Mouse (Mus musculus) 3T3-L1 (cell line): ENCODE data around the gene Prkcsh.

Source experiments
- DNase-seq: peaks from one replicate; pipeline ENCODE4 v3.0.0-alpha.2; 2015; ENCODE audit warnings: low read depth, low spot score

The Prkcsh gene

DNA sequence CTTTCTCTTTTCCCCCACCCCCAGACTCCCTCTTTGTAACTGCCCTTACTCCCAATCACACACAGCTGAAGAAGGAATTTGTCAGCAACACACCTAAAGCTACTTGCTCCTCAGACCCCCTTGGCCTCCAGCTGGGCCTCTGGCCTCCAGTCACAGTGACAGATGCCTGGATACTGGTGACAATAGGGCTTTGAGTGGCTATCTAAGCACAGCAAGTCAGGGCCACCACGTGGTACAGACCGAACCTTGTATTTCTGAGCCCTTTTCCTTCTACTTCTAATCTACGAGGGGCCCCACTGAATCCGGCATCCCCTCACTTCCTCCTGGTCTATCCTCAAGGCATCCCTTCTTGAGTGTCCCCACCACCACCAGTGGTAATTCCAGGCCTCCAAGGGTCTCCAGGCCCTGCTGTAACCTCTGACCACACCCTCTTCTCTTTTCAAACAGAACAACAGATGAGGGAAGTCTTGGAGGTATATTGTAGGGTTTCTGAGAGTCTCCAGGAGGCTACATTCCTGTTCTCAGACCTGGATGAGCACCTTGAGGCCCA, 47.2 kb downstream of the Prkcsh start:
- no peak for DNase-seq

GRCm38 (mm10) chr9:22050351-22050889, 47.8 kb downstream of the Prkcsh start:
- DNase-seq = no peak

GRCm38 (mm10) chr9:22051161-22051957, 48.8 kb downstream of the Prkcsh start:
- no peak for DNase-seq

DNA sequence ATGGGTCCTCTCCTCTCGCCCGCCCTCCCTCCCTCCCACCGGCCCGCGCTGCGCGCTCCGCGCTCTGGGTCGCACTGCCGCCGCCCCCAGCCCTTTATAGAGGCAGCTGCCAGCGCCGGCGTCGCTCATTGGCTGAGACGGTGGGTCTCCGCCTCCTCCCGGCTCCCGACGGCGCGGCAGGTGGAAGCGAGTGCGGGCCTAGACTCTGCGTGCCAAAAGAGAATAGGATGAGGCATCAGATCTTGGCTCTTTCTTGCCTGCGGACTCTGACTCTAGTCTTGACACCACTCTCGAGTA, 49.3 kb downstream of the Prkcsh start, which contains the start of gene Elavl3:
Gene Elavl3 (minus strand): TSS at position 66 of the 297 bp plus-strand sequence.
- no peak for DNase-seq

GRCm38 (mm10) chr9:22053657-22054056, 51.1 kb downstream of the Prkcsh start:
- DNase-seq = no peak

DNA sequence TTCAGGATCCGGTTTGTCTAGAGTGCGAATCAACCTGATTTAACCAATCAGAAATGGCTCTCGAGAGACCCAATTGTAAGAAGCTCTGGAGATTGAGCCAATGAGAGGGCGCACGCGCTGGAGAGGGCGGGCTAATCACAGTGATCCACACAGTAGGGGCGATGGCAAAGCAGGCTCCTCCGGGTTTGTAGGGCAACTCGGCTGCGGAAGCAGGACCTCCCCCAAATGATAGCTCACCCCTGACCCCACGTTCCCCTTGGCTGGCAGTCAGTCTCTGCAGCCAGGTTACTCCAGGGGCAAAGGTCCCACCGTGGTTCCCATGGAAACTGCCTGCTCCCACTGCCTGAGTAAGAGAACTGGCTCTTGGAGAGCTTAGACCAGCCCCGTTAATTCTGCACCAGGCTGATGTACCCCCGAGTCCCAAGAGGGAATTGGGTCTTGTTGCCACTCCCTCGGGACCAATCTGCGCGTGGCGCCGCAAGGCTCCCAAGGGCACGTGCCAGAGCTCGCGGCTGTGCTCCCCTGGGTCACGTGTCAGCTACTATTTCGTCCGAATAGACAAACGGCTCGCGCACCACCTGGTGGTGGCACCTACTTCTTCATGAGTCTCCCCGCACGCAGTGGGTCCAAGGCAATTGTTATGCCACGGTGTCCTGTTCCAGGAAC, 51.9 kb downstream of the Prkcsh start:
- no peak for DNase-seq

GRCm38 (mm10) chr9:22055713-22056112, 53.1 kb downstream of the Prkcsh start:
- DNase-seq = no peak

DNA sequence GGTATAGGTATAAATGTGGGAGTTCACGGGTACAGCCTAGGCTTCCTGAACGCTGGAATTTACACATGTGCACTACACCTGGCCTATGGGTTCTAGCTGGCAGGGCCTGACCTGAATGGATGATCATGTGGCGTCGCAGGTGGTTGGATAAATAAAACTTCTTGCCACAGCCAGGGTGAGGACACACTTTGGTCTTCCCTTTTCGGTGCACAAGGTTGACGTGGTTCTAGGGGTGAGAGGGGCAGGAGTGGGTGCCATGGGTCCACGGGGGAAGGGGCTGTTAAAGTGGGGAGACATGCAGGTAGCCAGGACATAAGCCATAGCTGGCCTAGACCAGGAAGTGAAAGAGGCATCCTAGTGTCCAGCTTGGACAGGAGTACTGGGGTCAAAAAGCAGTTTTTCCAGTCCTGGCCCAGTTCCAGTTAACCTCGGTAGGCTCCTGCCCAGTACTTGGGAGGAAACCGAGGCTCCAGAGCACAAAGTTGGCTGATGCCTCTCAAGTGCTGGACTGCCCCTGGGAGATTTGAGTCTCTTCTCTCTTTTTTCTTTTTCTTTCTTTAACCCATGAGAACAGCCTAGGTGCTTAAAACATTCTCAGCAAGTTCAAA, 53.8 kb downstream of the Prkcsh start:
- DNase-seq = no peak

DNA sequence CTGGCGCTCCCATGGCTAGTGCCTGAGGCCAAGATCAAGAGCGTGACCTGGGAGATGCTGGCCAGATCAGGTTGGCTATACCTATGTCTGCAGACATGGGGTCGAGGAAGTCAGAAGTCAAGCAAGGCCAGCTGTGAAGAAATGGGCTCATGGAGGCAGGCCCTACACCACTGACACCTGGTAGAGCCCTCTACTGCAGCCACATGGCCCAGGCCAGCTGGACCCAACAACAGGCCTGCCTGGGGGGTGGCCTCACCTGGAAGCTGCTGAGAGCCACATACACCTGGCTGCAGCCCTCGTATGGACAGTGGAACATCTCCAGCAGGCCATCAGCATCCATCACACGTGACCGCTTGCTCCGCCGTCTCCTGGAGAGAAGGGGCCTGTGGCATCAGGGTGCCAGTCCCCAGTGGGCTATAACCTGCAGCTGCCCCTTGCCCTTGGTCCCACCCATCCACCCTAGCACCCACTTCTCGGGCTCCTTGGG, 54.5 kb downstream of the Prkcsh start:
- DNase-seq = no peak

DNA sequence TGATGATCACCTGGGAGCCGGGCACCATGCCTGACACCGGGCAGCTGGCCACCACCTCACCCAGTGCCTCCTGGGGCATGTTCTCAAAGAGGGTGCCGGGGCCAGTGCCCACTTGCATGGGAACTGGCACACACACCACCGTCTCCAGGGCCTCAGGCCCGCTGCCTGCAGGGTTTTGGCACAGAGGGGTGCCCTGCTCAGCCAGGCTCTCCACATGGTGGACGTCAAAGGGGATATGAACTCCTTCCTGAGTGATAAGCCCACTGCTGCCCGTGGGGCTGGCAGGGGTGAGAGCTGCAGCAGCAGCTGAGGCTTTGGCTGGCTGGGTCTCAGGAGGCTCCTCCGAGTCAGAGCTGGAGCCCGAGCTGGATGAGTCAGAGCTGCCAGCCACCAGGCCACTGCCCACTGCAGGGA, 55.4 kb downstream of the Prkcsh start:
- peak; percentile 75 for DNase-seq

- no peak for DNase-seq
These were observed 58.7 kb downstream of the Prkcsh start for GRCm38 (mm10) chr9:22061339-22061738.
